Mouse (Mus musculus) cerebellum, adult 2 months (tissue): ENCODE measurements around the gene Fam171a2.

Experiments used
- CTCF ChIP-seq: fragments of 200-500 bp; IDR thresholded peaks from 2 replicates; pipeline ENCODE4 v1.5.1; 2011; ENCODE audit warnings: low read depth, mild to moderate bottlenecking, control low read depth, low read length, moderate library complexity, borderline replicate concordance; ENCODE audit not compliant: insufficient read depth
- POLR2A ChIP-seq: fragments of 200-500 bp; IDR thresholded peaks from 2 replicates; pipeline ENCODE4 v1.6.1; 2011; ENCODE audit warnings: low read length, control low read depth, borderline replicate concordance; ENCODE audit not compliant: insufficient read depth

DNA sequence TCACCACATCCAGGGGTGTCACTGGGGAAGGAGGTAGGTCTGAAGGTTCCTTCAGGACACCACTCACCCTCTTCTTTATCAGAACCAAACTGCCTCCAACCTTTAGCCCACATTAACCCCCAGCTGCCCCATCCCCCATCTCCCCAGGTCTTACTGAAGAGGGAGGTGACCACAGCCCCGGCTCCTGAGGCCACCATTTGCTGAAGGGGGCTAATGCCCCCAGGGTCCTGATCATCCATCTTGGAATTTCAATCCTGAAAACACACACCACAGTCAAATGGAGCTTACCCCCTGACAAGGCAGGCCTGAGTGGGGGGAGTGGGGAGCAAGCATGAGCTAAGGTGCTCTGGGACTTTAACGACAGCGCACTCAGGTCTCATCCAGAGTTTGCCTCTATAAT lies 41.1 kb downstream of the Fam171a2 start:
- TF ChIP-seq POLR2A (no peak), CTCF (no peak)
